ENCODE assay signal across 8 mouse cellular contexts in the genomic region with DNA sequence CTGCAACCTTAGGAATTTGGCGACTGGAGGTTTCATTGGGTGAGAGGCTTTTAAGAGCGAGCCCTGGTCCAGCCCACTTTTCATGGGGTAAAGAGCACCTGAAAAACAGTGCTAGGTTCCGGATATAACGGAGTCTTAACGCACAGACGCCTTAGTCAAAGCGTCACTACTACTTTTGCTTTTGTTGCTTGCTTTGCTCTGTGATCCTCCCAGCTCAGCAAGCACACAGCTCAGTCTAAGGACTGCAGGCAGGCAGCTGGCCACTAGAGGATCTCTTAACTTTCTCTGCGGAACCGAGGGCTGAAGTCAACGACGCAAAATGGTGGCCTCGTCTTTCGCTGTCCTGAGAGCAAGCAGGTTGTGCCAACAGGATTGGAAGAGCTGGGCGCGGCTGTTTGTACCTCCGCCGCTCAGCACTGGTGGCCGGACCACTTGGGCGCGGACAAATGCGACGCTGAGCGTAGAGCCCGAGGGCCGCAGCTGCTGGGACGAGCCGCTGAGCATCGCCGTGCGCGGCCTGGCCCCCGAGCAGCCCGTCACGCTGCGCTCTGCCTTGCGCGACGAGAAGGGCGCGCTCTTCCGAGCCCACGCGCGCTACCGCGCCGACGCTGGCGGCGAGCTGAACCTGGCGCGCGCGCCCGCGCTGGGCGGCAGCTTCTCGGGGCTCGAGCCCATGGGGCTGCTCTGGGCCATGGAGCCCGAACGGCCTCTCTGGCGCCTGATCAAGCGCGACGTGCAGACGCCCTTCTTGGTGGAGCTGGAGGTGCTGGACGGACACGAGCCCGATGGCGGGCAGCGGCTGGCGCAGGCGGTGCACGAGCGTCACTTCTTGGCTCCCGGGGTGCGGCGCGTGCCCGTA. TPM values are rescaled to one million over a fixed set of nuclear protein-coding genes. Genes with fewer than 3 reads are reported as not detected.
DNase-seq lines count a peak whose midpoint lies in the region; ATAC-seq and TF ChIP-seq lines count a peak whose summit lies in the region.

A gene (plus strand): TSS at position 279 of the 859 bp plus-strand sequence.

- TF ChIP-seq CTCF in gastrocnemius, adult 2 months (IDR thresholded peaks at IDR 0.05): peak; percentile 66

- H3K4me2 ChIP-seq in hindbrain, embryonic 16.5 days (ENCODE audit: low read length): peak within 1 kb of the TSS; percentile 53

- ATAC-seq in activated CD4-positive, CD25-positive, alpha-beta regulatory T cell, adult 4 months: peak; percentile 98
- ATAC-seq in common myeloid progenitor, adult 5-6 weeks (replicated peaks; ENCODE audit: low read depth, poor library complexity, severe bottlenecking): peak; percentile 92
- peak; percentile 96 for ATAC-seq in hindbrain, embryonic 16.5 days

- H3K36me3 ChIP-seq in hindbrain, embryonic 16.5 days (ENCODE audit: control insufficient read depth, insufficient read depth, low read length): no peaks in the 10 kb centered on the region

- under 1% methylated on average over 79 of the region's 80 CpGs for WGBS in hindbrain, embryonic 16.5 days

- no peaks in the 10 kb centered on the region for H3K9me3 ChIP-seq in hindbrain, embryonic 16.5 days (ENCODE audit: control insufficient read depth, low read length)

- no peaks in the 10 kb centered on the region for H3K27me3 ChIP-seq in hindbrain, embryonic 16.5 days (replicated peaks; ENCODE audit: control insufficient read depth, insufficient read depth, low read length)

- H3K9ac ChIP-seq in hindbrain, embryonic 16.5 days (ENCODE audit: low read depth, low read length): peak within 1 kb of the TSS; percentile 84

- DNase-seq in gastrocnemius, adult 2 months: peak; percentile 83
- DNase-seq in left cerebral cortex, adult 18-20 months (ENCODE audit: low spot score in 2 of 2): peak; percentile 67 to 75
- DNase-seq in lung, postnatal 4 days: peak; percentile 86 to 90
- DNase-seq in retina, postnatal 1 day: peak; percentile 92
- peak; percentile 84 for DNase-seq in thymus, postnatal 4 days

- H3K27ac ChIP-seq in gastrocnemius, adult 2 months: peak within 1 kb of the TSS; percentile 95
- peak within 1 kb of the TSS; percentile 92 for H3K27ac ChIP-seq in hindbrain, embryonic 16.5 days (ENCODE audit: low read depth, low read length)

- intact Hi-C loops in gastrocnemius, adult 2 months (cut with DNase I): loop anchor here (2.0 to 5.0 kb wide), 2 partner anchors 27 to 44 kb away; no protein-coding TSS in a partner anchor

- H3K4me1 ChIP-seq in hindbrain, embryonic 16.5 days (ENCODE audit: control insufficient read depth, insufficient read depth, low read depth, low read length): peaks cover 4% of the 10 kb centered on the region

- H3K4me3 ChIP-seq in gastrocnemius, adult 2 months: peak within 1 kb of the TSS; percentile 74
- H3K4me3 ChIP-seq in hindbrain, embryonic 16.5 days (ENCODE audit: low read length): peak within 1 kb of the TSS; percentile 71

RNA-seq across cellular contexts. Expression of the gene that starts here (rescaled TPM):
- polyA plus RNA-seq in activated CD4-positive, CD25-positive, alpha-beta regulatory T cell, adult 4 months (2017; shearing (Covaris generic)): 10 to 100 TPM; 24.2 to 34.4 TPM
- 13.1 and 16.3 TPM in 2 replicates for total RNA-seq in common myeloid progenitor, adult 5-6 weeks (2017)
- total RNA-seq in gastrocnemius, adult 2 months (2021): 10 to 100 TPM; 11.7 to 22.1 TPM
- 16.1 TPM in 2 replicates for polyA plus RNA-seq in hindbrain, embryonic 16.5 days (2015; fragmentation: Nextera tagmentation; extraction: Ambion mirVana)
- 10 to 100 TPM in 1 of 2 experiments, 1 to 10 TPM in 1; 9.9 to 10.9 TPM for total RNA-seq in left cerebral cortex, adult 18-20 months (2021)

Comparison
In these comparisons a context has a peak if more than half of its experiments do, and no peak if none do; other contexts are left out.
1. Peak in every context shown above with its lines: DNase-seq, ATAC-seq, H3K4me3 ChIP-seq and H3K27ac ChIP-seq.